Mouse (Mus musculus): ENCODE results near the gene Rgn. TPM values are rescaled to one million over a fixed set of nuclear protein-coding genes. Genes with fewer than 3 reads are reported as not detected.

Rgn gene
- polyA plus RNA-seq, 1 experiment = 1.7 TPM

- TF ChIP-seq POLR2A (IDR thresholded peaks at IDR 0.05; ENCODE audit: low read depth, low read length) (no peak), CTCF (conservative IDR thresholded peaks at IDR 0.05; ENCODE audit: insufficient read depth, insufficient read length, low read depth, low read length) (no peak)
- H3K36me3 ChIP-seq (ENCODE audit: control insufficient read depth, insufficient read depth, low read length) = no peaks in the 10 kb centered on the region
- H3K27ac ChIP-seq (ENCODE audit: insufficient read depth, low read depth, low read length) = no peak overlapping the region
- WGBS = 9% methylated on average over 4 of the region's 4 CpGs
- peak; percentile 11 for DNase-seq
- no peaks in the 10 kb centered on the region for H3K27me3 ChIP-seq (replicated peaks; ENCODE audit: control insufficient read depth, insufficient read depth, low read length)
- no peak overlapping the region for H3K4me3 ChIP-seq (ENCODE audit: insufficient read depth, low read depth, low read length)
- no peaks in the 10 kb centered on the region for H3K4me1 ChIP-seq (ENCODE audit: control insufficient read depth, insufficient read depth, low read length)
Observed at GRCm38 (mm10) chrX:20587968-20588367, 38.4 kb downstream of the Rgn start.

- Histone ChIP-seq H3K4me3 (ENCODE audit: insufficient read depth, low read depth, low read length) (no peak overlapping the region), H3K36me3 (ENCODE audit: control insufficient read depth, insufficient read depth, low read length) (no peaks in the 10 kb centered on the region), H3K27ac (ENCODE audit: insufficient read depth, low read depth, low read length) (no peak overlapping the region), H3K4me1 (ENCODE audit: control insufficient read depth, insufficient read depth, low read length) (no peaks in the 10 kb centered on the region), H3K27me3 (replicated peaks; ENCODE audit: control insufficient read depth, insufficient read depth, low read length) (no peaks in the 10 kb centered on the region)
- TF ChIP-seq CTCF (conservative IDR thresholded peaks at IDR 0.05; ENCODE audit: insufficient read depth, insufficient read length, low read depth, low read length) (no peak), POLR2A (IDR thresholded peaks at IDR 0.05; ENCODE audit: low read depth, low read length) (no peak)
- DNase-seq = no peak
- 93% methylated on average over 4 of the region's 4 CpGs for WGBS
Observed at GRCm38 (mm10) chrX:20608500-20608899, 58.9 kb downstream of the Rgn start.

Other genes with a start within 250 kb of the Rgn start
- 5.7 and 7.1 TPM in 2 replicates for gene Rp2, start 185.3 kb upstream of the Rgn start, polyA plus RNA-seq (2012; rRNA removed)
- gene Jade3, start 124.1 kb upstream of the Rgn start, polyA plus RNA-seq (2012; rRNA removed) = 0.69 and 0.84 TPM in 2 replicates
- 39.2 and 46.4 TPM in 2 replicates for gene Rbm10, start 67.7 kb downstream of the Rgn start, polyA plus RNA-seq (2012; rRNA removed)
- gene Ndufb11, start 67.8 kb downstream of the Rgn start, polyA plus RNA-seq (2012; rRNA removed) = 325 and 376 TPM in 2 replicates
- 208 and 235 TPM in 2 replicates for gene Uba1, start 108.5 kb downstream of the Rgn start, polyA plus RNA-seq (2012; rRNA removed)
- gene Cdk16, start 138.2 kb downstream of the Rgn start, polyA plus RNA-seq (2012; rRNA removed) = 148 and 163 TPM in 2 replicates
- gene Usp11, start 154.1 kb downstream of the Rgn start, polyA plus RNA-seq (2012; rRNA removed) = 7.3 and 8.3 TPM in 2 replicates
- gene Araf, start 248.0 kb downstream of the Rgn start, polyA plus RNA-seq (2012; rRNA removed) = 173 and 180 TPM in 2 replicates

All from kidney, adult 2 months (tissue).